Mouse (Mus musculus) stomach, postnatal 0 days (tissue): Measurements from ENCODE around the gene Larp1.

Source experiments
- CTCF ChIP-seq: IDR thresholded peaks from 2 replicates; pipeline ENCODE4 v1.5.1; 2016; ENCODE audit warnings: antibody characterized with exemption, low read depth, mild to moderate bottlenecking, moderate library complexity
- EP300 ChIP-seq: optimal IDR thresholded peaks from 2 replicates; pipeline ENCODE3; 2016; ENCODE audit warnings: antibody characterized with exemption

DNA sequence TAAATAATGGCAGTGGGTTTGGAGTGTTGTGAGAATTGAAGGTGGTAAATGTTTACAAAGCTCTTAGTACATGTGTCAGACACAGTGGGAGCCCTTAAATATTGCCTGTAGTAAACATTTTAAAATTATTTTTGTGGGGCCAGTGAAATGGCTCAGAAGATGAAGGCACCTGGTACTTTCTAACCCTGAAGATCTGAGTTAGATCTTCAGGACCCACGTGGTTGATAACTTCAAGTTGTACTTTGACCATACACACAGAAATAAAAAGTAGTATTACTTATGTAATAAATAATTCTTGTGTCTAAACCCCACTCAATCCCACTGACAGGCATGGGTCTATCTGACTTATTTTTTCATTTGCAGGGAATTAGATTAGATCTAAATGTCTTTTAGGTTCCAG, 5.7 kb downstream of the Larp1 start:
- TF ChIP-seq EP300 (no peak), CTCF (no peak)
